Mouse (Mus musculus) stomach, postnatal 0 days (tissue): ENCODE measurements around the gene Cabs1. TPM values are rescaled to one million over a fixed set of nuclear protein-coding genes. Genes with fewer than 3 reads are reported as not detected.

Experiments
- ATAC-seq: fragments of 200-750 bp; cut with Nextera tagmentation; 2 replicates; pipeline ENCODE4 v1.8.0; 2017; ENCODE audit not compliant: low FRiP score, low TSS enrichment
- DNase-seq: peaks from one replicate; pipeline ENCODE4 v3.0.0-alpha.2; 2016; ENCODE audit warnings: low spot score
- H3K27ac ChIP-seq: fragments of 300-500 bp; sonication (generic); replicated peaks from 2 replicates; pipeline ENCODE4 v1.5.1; 2014; ENCODE audit warnings: mild to moderate bottlenecking, control low read depth
- H3K27me3 ChIP-seq: fragments of 300-500 bp; sonication (generic); 2 replicates; pipeline ENCODE4 v1.6.1; 2014; ENCODE audit warnings: low read length; ENCODE audit not compliant: control insufficient read depth, insufficient read depth
- H3K36me3 ChIP-seq: fragments of 300-500 bp; sonication (generic); 2 replicates; pipeline ENCODE4 v1.6.1; 2014; ENCODE audit warnings: low read length, mixed read lengths; ENCODE audit not compliant: control insufficient read depth, insufficient read depth
- H3K4me1 ChIP-seq: fragments of 300-500 bp; sonication (generic); replicated peaks from 2 replicates; pipeline ENCODE4 v1.6.1; 2014; ENCODE audit warnings: antibody characterized with exemption; ENCODE audit not compliant: control insufficient read depth, insufficient read depth
- H3K4me2 ChIP-seq: fragments of 300-500 bp; sonication (generic); replicated peaks from 2 replicates; pipeline ENCODE4 v1.6.1; 2014; ENCODE audit warnings: low read depth, mild to moderate bottlenecking, control low read depth, moderate library complexity
- H3K4me3 ChIP-seq: fragments of 300-500 bp; sonication (generic); 2 replicates; pipeline ENCODE4 v1.5.1; 2014; ENCODE audit warnings: low read depth, low read length, control low read depth
- H3K9ac ChIP-seq: fragments of 300-500 bp; sonication (generic); 2 replicates; pipeline ENCODE4 v1.6.1; 2014; ENCODE audit warnings: mild to moderate bottlenecking, low read length, control low read depth, mixed read lengths
- H3K9me3 ChIP-seq: fragments of 300-500 bp; sonication (generic); 2 replicates; pipeline ENCODE4 v1.6.1; 2016; ENCODE audit warnings: low read length; ENCODE audit not compliant: control insufficient read depth
- CTCF ChIP-seq: IDR thresholded peaks from 2 replicates; pipeline ENCODE4 v1.5.1; 2016; ENCODE audit warnings: antibody characterized with exemption, low read depth, mild to moderate bottlenecking, moderate library complexity
- EP300 ChIP-seq: optimal IDR thresholded peaks from 2 replicates; pipeline ENCODE3; 2016; ENCODE audit warnings: antibody characterized with exemption
- WGBS: fragments of 180-500 bp; shearing (Covaris S2); extraction: QIAGEN DNeasy Blood & Tissue Kit; methylation state at CpG from one replicate; pipeline ENCODE4 v1.1.7; 2014; 5-methylcytosine and 5-hydroxymethylcytosine counted together
- polyA plus RNA-seq: library from polyadenylated mRNA; unstranded; fragments of >200 nt; fragmentation: Nextera tagmentation; extraction: Ambion mirVana; gene quantifications from 2 replicates; pipeline ENCODE4 v1.2.1, GENCODE M21; 2015

The Cabs1 gene
- polyA plus RNA-seq, result not detected in 2 replicates

DNA sequence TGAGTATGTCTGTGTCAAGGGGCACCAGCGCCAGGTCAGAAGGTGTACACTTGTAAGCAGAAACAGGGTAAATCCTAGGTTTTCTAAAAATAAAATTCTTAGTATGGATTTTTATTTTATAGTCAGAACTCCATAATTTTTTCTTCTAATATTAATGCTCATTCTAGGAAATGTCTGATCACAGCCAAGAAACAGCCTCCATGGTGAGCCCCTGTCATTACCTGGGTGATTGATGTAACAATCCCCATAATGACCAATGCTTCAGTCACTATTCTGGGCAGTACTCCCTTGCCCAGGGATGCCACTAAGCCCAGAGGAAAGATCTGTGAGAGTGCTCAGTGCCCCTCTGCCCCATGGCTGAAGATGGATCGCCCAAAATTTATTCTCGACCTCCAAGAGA lies at the start of gene Cabs1:
Cabs1 (plus strand) TSS at position 301 of the 400 bp plus-strand sequence.
- Histone ChIP-seq H3K4me2 (no peak within 1 kb of the TSS), H3K9ac (no peak within 1 kb of the TSS), H3K4me3 (no peak within 1 kb of the TSS), H3K4me1 (no peaks in the 10 kb centered on the region), H3K9me3 (no peaks in the 10 kb centered on the region), H3K27ac (no peak within 1 kb of the TSS), H3K27me3 (no peaks in the 10 kb centered on the region), H3K36me3 (no peaks in the 10 kb centered on the region)
- no peak for DNase-seq
- WGBS, result 77% methylated on average over 3 of the region's 3 CpGs
- no peak for TF ChIP-seq EP300
- no peak for TF ChIP-seq CTCF
- no peak for ATAC-seq

DNA sequence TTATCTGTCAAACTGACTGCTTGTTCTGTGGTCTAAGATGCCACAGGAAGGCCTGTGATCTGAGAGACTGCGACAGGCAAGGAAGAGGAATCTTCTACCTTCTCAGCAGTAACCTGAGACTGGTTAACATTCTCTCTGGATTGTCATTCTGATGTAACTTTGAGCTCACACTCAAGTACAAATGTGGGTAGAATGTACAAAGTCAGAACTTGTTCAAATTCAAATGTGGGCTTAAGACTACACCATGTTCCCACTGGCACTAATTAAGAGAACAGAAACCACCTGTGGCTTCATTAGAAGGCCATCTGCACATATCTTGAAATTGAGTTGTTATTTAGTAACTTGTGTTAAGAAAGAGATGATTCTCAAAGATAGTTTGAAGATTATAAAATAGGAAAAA lies 47.6 kb upstream of the Cabs1 start:
- Histone ChIP-seq H3K27ac (no peak overlapping the region), H3K4me1 (no peaks in the 10 kb centered on the region), H3K27me3 (no peaks in the 10 kb centered on the region), H3K4me2 (no peak overlapping the region), H3K4me3 (no peak overlapping the region), H3K9me3 (no peaks in the 10 kb centered on the region), H3K36me3 (no peaks in the 10 kb centered on the region), H3K9ac (no peak overlapping the region)
- ATAC-seq, result no peak
- no peak for DNase-seq
- no peak for TF ChIP-seq CTCF
- TF ChIP-seq EP300, result no peak
- 68% methylated on average over 1 of the region's 1 CpGs for WGBS

DNA sequence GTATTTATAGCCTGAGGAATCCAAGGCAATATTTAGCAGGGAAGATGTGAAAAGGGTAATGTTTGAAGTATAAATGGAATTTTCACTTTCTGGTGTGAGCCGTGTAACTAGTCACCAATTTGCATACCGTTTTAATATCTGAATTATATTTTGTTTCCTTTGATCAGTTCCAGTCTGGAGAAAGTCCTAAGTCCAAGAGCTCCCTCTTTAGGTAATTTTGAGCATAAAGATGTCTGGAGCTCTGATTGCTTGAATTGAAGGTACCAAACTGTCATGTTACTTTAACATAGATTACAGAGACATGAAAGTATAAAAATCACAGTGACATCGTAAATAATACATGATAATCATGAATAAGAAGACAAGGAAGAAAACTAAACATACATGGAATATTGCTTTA lies 38.5 kb upstream of the Cabs1 start:
- H3K4me3 ChIP-seq, result no peak overlapping the region
- no peaks in the 10 kb centered on the region for H3K4me1 ChIP-seq
- no peaks in the 10 kb centered on the region for H3K9me3 ChIP-seq
- H3K36me3 ChIP-seq, result no peaks in the 10 kb centered on the region
- H3K4me2 ChIP-seq, result no peak overlapping the region
- no peaks in the 10 kb centered on the region for H3K27me3 ChIP-seq
- TF ChIP-seq CTCF (peak; percentile 48), EP300 (no peak)
- ATAC-seq, result no peak
- WGBS, result 28% methylated on average over 3 of the region's 3 CpGs
- no peak overlapping the region for H3K9ac ChIP-seq
- DNase-seq, result no peak
- no peak overlapping the region for H3K27ac ChIP-seq

DNA sequence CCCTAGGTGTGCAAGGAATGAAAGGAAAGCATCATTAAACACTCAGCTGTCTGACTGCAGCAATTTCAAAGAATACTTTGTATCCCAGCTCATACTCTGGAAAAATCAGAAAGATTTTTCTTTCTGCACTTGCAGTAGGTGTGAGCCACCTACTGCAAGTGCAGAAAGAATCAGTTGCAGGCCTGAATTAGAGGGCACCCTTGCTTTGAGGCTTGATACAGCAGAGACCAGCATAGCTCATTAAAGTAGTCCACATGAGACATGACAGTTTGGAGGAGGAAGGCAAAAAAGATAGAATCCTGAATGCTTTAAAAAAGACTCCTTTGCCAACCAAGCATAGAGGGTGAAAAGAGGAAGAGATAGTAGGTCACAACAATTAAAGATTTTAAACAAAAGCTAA lies 36.7 kb upstream of the Cabs1 start:
- TF ChIP-seq EP300, result no peak
- TF ChIP-seq CTCF, result no peak
- Histone ChIP-seq H3K27ac (no peak overlapping the region), H3K27me3 (no peaks in the 10 kb centered on the region), H3K36me3 (no peaks in the 10 kb centered on the region), H3K9ac (no peak overlapping the region), H3K4me1 (no peaks in the 10 kb centered on the region), H3K4me3 (no peak overlapping the region), H3K9me3 (no peaks in the 10 kb centered on the region), H3K4me2 (no peak overlapping the region)
- ATAC-seq (no peak), DNase-seq (no peak)

- no peaks in the 10 kb centered on the region for H3K36me3 ChIP-seq
Observed at GRCm38 (mm10) chr5:87951836-87952235, 27.4 kb upstream of the Cabs1 start.

DNA sequence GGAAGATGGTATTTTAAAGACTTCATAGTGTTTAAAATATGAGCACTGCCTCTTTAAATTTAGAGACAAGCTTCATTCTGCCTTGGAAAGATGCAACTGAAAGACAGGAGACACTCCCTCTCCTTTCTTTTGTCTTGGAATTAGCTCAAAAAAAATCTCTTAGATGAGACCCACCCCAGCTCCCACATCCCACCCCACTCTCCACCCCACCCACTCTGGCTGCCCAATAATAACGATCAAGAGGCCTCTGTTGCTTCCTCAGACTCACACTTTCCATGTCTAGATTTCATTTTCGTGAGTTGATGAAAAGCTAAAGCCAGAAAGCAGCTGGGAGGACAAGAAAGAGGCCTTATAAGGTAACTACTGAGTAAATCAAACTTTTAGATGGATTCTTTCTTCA lies 10.0 kb upstream of the Cabs1 start, which contains the start of the genes 2310003L06Rik and Gm28434:
2310003L06Rik (plus strand) TSS at position 259 of the 400 bp plus-strand sequence.
Gm28434 (plus strand) TSS at position 317 of the 400 bp plus-strand sequence.
- no peak for DNase-seq
- H3K36me3 ChIP-seq, result no peaks in the 10 kb centered on the region
- no peak within 1 kb of the TSS for H3K9ac ChIP-seq
- no peak within 1 kb of the TSS for H3K27ac ChIP-seq
- no peak within 1 kb of the TSS for H3K4me2 ChIP-seq
- H3K4me3 ChIP-seq, result no peak within 1 kb of the TSS
- H3K4me1 ChIP-seq, result no peaks in the 10 kb centered on the region
- TF ChIP-seq EP300 (no peak), CTCF (no peak)
- no peaks in the 10 kb centered on the region for H3K9me3 ChIP-seq
- ATAC-seq, result no peak
- H3K27me3 ChIP-seq, result no peaks in the 10 kb centered on the region
- WGBS, result 50% methylated on average over 2 of the region's 2 CpGs

More at GRCm38 (mm10) chr5:87951836-87952235, 27.4 kb upstream of the Cabs1 start:
- H3K9me3 ChIP-seq, result no peaks in the 10 kb centered on the region
- no peak overlapping the region for H3K4me3 ChIP-seq
- TF ChIP-seq EP300 (no peak), CTCF (no peak)
- H3K27ac ChIP-seq, result no peak overlapping the region
- H3K27me3 ChIP-seq, result no peaks in the 10 kb centered on the region
- H3K4me1 ChIP-seq, result no peaks in the 10 kb centered on the region
- H3K4me2 ChIP-seq, result no peak overlapping the region
- no peak for DNase-seq
- no peak overlapping the region for H3K9ac ChIP-seq
- no peak for ATAC-seq
